Mouse (Mus musculus): ENCODE measurements around the gene Aprt.

DNA sequence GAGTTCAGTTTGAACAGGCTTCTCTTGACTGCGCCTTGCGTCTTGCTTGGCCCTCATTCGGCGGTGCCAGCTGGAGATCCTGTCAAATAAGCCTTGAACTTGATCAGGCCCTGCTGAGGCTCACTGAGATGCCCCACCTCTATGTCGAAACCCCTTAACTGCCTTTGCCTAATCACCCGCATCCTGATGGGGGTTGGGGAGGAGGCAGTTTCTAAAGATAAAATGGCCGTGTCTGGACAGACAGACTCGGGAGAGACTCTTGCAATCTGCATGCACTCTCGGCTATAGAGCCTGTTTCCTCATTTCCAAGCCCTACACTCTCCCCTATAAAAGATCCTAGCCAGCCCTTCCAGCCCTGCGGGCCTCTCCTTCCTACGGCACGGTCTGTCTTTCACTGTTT lies 16.5 kb upstream of the Aprt start:
- TF ChIP-seq MAX (IDR thresholded peaks at IDR 0.05; ENCODE audit: low read depth) (no peak), POLR2A (IDR thresholded peaks at IDR 0.05; ENCODE audit: insufficient read length, low read depth) (no peak), REST (IDR thresholded peaks at IDR 0.05; ENCODE audit: insufficient read depth, insufficient read length) (no peak)

All from myocyte (in vitro differentiated cells).